Mouse (Mus musculus): ENCODE measurements around the gene Gm3636.
A peak's percentile ranks its signal among the peaks of the same experiment; 100 is the strongest.
"Not testable (repeated sequence)": the region's sequence is repeated elsewhere in the genome, so short reads cannot be mapped to it uniquely, and the experiment has no call there.

The Gm3636 gene

DNA sequence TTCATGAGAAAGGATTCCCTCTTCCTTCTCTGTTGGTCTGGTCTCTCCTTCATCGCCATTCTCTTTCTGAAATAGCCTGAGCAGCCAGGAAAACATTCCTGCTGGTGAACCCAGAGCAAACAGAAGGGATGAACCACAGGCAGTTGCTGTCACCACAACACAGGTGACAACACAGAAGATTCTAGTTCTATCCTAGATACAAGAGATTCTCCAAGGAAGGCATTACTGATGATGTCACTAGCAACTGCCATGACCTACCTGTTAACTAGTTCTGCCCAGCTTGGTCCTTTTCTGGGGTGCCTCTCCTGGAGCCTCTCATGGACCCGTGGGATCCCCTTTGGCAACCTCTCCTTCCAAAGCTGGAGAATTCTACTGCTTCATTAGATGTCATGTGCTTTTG, at the start of gene Gm3636:
TSS of gene Gm3636 (minus strand) at position 101 of the 400 bp plus-strand sequence.
- not testable (repeated sequence) for DNase-seq

- DNase-seq = not testable (repeated sequence)
These were observed 32.2 kb upstream of the Gm3636 start, which contains the start of gene Gm8362 for GRCm38 (mm10) chr14:6774311-6774710. TSS of gene Gm8362 (minus strand) at chr14:6774411.

- DNase-seq = peak; percentile 3 to 25
These were observed 15.1 kb upstream of the Gm3636 start for GRCm38 (mm10) chr14:6757231-6757536.

DNA sequence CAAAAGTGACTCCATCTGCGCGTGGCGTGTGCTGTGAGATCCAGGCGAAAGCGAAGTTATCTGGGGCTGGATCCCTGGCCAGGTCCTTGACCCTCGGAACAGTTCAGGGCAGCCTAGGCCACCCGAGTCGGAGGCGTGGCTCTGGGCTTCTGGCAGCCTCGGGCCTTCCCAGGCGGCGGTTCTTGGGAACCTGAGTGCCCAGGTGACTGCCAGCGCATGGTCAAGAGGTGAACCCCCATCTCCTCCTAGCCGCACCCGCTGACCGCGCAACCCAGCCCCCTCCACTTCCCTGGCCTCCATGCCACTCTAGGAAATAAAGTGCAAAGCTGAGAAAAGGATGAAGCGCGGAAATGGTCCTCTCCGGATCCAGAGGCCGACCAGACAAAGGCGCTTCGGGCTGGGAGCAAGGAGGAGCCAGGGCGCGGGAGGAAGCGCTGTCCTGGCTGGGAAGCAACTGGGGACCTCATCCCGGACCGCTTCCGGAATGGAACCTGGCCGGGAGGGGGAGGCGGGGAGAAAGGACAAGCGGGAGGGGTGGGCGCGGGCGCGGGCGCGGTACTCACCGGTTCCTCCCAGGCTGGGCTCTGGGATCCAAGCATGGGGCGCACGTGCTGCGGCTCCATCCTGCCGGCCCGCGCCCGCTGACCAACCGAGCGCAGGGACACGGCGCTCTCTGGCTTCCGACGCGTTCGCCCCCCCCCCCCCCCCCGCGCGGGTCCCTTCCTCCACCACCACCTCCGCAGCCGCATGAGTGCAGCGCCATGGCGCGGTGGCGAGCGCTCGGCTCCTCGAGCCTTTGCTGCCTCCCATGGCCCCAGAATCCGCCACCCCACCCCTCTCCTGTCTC, 14.5 kb upstream of the Gm3636 start:
- peak; percentile 34 to 50 for DNase-seq

DNA sequence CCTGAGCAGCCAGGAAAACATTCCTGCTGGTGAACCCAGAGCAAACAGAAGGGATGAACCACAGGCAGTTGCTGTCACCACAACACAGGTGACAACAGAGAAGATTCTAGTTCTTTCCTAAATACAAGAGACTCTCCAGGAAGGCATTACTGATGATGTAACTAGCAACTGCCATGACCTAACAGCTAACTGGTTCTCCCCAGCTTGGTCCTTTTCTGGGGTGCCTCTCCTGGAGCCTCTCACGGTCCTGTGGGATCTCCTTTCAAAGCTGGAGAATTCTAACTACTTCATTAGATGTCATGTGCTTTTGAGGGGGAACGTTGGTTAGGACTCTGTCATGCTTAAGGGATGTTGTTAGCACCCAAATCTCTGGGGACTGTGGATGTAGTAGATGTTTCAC, 22.0 kb downstream of the Gm3636 start, which contains the start of gene Gm8050:
TSS of gene Gm8050 (minus strand) at position 101 of the 400 bp plus-strand sequence.
- DNase-seq = not testable (repeated sequence)

Measured in kidney, postnatal 4 days (tissue).